Mouse (Mus musculus) MN1 (cell line): ENCODE measurements at regions not wholly inside any gene's neighbourhood (a gene's known extent, or its start where the extent isn't known, plus 50 kb on each side); places are given as distances from the start of the nearest gene placed in this dataset.

Experiments
- DNase-seq: peaks from one replicate; pipeline ENCODE4 v3.0.0-alpha.2; 2016; ENCODE audit warnings: low spot score

- DNase-seq, result no peak
Measured at GRCm38 (mm10) chr15:37166744-37167143, 159.2 kb upstream of the Zfp706 start.

DNA sequence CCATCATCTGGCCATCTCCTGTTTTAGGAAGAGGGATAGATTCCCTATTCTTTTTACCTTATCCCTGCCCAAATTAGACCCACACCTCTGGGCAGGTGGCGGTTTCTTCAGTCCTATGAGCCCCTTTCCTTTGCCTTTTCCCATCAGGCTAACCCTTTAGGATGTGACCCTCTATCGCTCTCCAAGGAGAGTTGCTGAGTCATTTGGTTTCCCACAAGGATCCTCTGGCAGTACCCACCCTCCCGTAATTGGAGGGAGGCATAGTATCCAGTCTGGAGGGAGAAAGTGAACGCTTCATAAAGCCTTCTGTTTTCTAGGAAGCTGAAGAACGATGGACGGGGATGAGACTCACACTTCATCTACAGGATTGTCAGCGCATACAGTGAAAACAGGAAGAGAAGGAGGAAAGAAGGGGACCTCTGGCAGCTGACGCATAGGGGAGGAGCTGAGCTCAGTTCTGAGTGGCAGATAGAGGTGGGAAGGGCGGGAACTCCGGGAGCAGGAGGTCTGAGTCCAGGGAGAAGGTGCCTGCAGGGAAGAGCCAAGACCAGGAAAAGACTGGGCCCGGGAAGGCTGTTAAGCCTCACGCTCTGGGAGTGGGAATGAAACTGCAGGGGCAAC, 158.4 kb upstream of the Zfp706 start:
- no peak for DNase-seq

- no peak for DNase-seq
Measured at GRCm38 (mm10) chr15:37165216-37165615, 157.6 kb upstream of the Zfp706 start.

DNA sequence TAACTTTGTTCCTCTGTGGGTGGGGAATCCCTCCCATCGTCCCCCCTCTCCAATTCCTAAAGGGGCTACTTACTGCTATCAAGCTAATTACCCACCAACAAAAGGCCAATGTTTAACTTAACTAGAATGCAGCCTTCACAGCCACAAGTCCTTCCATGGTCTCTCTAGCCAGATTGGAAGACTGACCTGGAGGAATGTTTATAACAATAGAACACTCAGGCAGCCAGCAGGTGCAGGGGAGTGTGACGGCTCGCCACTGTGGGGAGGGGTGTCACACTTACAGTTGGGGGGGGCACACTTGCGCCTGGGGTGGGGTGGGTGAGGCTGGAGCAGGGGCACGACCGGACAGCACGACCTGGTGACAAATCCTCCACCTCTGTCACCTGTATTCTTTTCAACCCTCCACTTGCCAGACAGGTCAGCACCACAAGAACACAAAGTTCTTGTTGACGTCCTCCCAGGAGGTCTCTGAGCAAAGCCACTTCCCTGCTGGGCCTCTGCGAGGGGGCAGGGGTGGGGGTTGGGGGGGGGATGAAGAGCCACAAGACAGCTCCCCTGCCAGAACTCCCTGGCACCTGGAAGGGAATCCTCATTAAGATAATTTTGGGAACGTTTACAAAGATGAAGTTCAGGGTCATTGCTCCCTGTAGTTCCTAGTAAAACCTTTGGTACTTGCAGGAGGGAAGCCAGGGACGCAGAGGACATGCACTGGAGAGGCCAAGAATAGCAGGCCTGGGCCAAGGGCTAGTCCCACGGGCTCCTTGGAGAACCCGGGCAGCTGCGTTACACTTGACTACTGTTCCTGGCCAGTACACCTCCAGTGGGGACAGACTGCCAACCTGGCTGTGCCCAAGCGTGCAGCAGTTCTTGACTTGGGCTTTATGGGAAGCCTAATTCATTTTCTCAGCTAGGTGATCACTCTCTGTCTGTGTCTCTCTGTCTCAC, 156.9 kb upstream of the Zfp706 start:
- no peak for DNase-seq

DNA sequence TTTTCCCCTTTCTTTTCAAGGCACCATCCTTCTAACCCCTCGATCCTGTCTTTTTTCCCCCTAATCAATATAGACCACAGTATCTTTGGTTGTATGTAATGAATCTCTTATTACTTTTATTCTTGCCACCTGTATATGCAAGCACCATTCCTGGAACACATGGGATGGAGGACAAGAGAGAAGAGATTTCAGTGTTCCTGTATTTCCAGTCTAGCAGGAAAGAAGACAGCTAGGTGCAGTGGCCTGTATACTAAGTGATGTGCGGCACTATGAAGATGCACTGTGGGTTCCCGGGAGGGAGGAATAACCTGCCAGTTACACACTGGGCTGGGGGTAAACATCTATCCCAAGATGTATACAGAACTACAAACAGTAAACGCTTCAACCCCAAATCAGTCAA, 152.4 kb upstream of the Zfp706 start:
- no peak for DNase-seq

GRCm38 (mm10) chr15:37159349-37159748, 151.8 kb upstream of the Zfp706 start:
- DNase-seq, result no peak

GRCm38 (mm10) chr15:37157386-37157785, 149.8 kb upstream of the Zfp706 start:
- DNase-seq, result no peak

DNA sequence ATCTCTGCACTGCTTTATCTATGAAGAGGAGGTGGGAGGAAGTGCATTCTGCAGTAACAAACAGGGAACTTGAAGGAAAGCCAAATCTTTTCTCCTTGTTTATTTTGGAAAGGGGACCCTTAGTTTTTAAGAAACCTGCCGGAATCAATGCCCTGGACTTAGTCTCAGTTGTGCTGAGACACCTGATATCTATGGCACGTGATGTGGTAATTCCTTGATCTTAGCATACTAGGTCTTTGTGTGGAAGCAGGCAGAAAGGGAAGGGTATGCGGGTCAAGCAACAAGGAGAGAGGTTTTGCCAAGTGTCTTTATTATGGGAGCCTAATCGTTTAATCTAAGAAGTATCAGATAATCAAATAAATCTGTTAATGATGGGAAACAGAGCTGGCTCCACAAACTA, 147.4 kb upstream of the Zfp706 start:
- no peak for DNase-seq

GRCm38 (mm10) chr15:37153177-37153576, 145.6 kb upstream of the Zfp706 start:
- no peak for DNase-seq

DNA sequence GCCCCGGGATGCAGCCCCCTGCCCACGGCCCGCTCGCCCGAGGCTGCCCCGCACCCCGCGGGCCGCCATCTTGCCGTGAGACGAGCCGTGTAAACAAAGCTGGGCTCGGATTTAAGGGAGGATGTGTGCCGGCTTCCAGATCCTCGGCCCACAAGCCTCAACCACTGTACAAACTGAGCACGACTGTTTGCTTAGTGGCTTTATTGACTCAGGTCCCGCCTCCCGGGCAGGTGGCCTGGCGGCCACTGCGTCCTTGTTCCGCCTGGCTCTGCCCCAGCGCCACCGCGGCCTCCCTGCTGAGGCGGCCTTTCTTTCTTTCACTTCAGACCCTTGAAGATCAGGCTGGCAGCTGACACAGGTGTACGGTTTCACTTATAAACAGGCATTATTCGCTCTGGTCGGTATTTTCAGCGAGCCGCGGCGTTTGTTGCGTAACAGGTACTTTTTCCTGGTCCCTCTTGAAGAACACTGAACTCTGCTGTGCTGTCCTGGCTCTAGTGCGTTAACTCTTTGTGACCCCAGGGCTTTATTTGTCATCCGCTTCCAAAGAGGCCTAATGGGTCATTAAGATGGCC, 128.1 kb upstream of the Zfp706 start:
- no peak for DNase-seq

- DNase-seq, result peak; percentile 32
Measured at GRCm38 (mm10) chr15:37134913-37135589, 127.5 kb upstream of the Zfp706 start.

- no peak for DNase-seq
Measured at GRCm38 (mm10) chr15:37134386-37134785, 126.8 kb upstream of the Zfp706 start.

DNA sequence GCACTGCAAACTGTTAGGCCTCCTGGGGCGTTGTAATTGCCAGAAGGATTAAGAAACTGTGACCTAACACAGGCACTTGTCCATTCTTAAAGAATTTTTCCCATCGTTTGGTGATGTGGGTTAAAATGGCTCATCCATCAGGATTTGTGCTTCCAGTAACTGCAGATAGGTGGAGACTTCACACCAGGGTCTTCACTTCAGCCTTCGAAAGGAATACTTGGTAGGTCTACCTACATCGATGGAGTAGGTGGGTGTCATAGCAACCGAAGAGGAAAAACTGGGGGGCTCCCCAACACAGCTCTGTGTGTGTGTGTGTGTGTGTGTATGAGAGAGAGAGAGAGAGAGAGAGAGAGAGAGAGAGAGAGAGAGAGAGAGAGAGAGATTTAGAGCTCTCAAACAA, 126.3 kb upstream of the Zfp706 start:
- DNase-seq, result no peak

DNA sequence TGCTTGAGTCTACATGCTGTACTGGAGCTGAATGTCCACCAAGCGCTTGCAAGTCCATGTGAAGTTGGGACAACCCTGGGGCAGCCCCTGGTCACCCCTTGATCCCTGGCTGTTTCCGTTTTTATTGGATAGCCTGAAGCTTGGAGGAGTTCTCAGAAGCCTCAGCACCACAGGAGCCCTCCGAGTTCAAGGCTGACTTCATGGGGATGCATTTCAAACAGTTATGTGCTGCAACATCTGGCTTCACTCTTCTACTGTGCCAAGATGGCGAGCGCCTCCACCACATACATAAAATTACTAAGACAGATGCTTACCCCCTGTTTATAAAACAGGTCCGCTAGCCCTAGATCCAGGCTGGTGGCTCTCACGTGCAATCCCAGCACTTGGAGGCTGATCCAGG, 120.1 kb upstream of the Zfp706 start:
- DNase-seq, result no peak

- no peak for DNase-seq
Measured at GRCm38 (mm10) chr15:37127170-37127569, 119.6 kb upstream of the Zfp706 start.

GRCm38 (mm10) chr15:37125823-37126222, 118.2 kb upstream of the Zfp706 start:
- DNase-seq, result no peak

DNA sequence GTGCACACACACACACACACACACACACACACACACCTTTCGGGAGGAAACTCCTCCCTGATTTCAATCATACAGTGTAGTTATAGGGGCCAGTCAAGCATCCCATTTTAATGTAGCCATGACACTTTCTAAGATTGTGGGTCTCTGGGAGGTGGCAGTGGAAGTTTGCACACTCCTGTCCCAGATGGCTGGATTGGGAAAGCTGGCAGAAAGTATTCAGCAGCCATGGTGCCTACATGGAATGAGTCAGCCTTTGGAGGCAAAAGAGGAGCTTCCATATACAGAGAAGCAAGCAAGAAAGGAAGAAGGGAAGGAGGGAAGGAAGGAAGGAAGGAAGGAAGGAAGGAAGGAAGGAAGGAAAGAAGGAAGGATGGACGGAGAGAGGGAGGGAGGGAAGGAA, 117.4 kb upstream of the Zfp706 start:
- no peak for DNase-seq

GRCm38 (mm10) chr15:37124299-37124698, 116.7 kb upstream of the Zfp706 start:
- no peak for DNase-seq

GRCm38 (mm10) chr15:37120381-37120780, 112.8 kb upstream of the Zfp706 start:
- peak; percentile 31 for DNase-seq

GRCm38 (mm10) chr15:37114119-37114518, 106.5 kb upstream of the Zfp706 start:
- peak; percentile 71 for DNase-seq

- no peak for DNase-seq
Measured at GRCm38 (mm10) chr15:37110462-37110861, 102.9 kb upstream of the Zfp706 start.

DNA sequence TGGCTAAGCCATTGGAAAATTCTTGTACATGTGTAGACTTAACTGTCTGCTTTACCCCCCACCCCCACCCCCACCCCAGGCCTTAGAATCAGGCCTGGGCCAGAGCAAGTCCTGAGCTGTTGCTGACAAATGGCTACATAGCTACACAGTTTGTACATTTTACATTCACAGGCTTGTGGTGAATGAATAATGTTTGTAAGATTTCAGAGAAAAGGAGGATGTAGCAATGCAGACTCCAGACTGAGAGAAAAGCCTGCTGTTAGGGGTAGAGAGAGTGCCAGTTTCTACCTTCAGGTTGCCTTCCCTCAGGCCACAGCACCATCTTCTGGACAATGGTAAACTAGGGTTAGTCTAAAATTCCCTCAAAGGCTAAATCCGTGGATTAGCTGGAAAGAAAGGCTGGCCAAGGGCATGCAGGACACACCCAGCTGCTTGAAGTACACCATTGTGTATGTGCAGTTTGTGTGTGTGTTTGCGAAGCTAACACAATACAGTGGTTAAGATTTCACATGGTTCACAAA, 94.5 kb upstream of the Zfp706 start:
- peak; percentile 53 for DNase-seq
